Mouse (Mus musculus) MEL (cell line): ENCODE measurements around the gene Crat. TPM values are rescaled to one million over a fixed set of nuclear protein-coding genes. Genes with fewer than 3 reads are reported as not detected.

Experiments used
- DNase-seq: peaks from one replicate; pipeline ENCODE4 v3.0.0; 2011; ENCODE audit warnings: low read depth, low spot score
- H3K27ac ChIP-seq: 2 replicates; pipeline ENCODE4 v1.5.1; 2012; ENCODE audit warnings: low read depth, mild to moderate bottlenecking, control low read depth, low read length, moderate library complexity; ENCODE audit not compliant: control insufficient read depth
- H3K27me3 ChIP-seq, 2 experiments: fragments of 150-350 bp in 1 of 2; sonication (generic) in 1 of 2; 2 replicates each; pipeline ENCODE4 v1.6.1; 2012; ENCODE audit warnings: low read length in 2 of 2, mild to moderate bottlenecking in 2 of 2, improper control_type of control experiment in 1 of 2, moderate library complexity in 1 of 2; ENCODE audit not compliant: insufficient read depth in 2 of 2, control insufficient read depth in 1 of 2
- H3K36me3 ChIP-seq, 2 experiments: 2 replicates each; pipeline ENCODE4 v1.6.1; 2012 to 2014; ENCODE audit warnings: low read length in 2 of 2, improper control_type of control experiment in 1 of 2, inconsistent platforms in 1 of 2, mild to moderate bottlenecking in 1 of 2; ENCODE audit not compliant: insufficient read depth in 2 of 2, control insufficient read depth in 1 of 2
- H3K4me1 ChIP-seq, 2 experiments: fragments of 150-350 bp in 1 of 2; sonication (generic) in 1 of 2; 2 replicates each; pipeline ENCODE4 v1.6.1; 2012; ENCODE audit warnings: low read length in 2 of 2, improper control_type of control experiment in 1 of 2, mild to moderate bottlenecking in 1 of 2; ENCODE audit not compliant: insufficient read depth in 2 of 2, control insufficient read depth in 1 of 2
- H3K4me3 ChIP-seq, 2 experiments: fragments of 150-350 bp in 1 of 2; sonication (generic) in 1 of 2; 2 replicates each; pipeline ENCODE4 v1.5.1; 2012; ENCODE audit warnings: low read depth in 2 of 2, low read length in 2 of 2, mild to moderate bottlenecking in 2 of 2, moderate library complexity in 2 of 2, control low read depth in 1 of 2, improper control_type of control experiment in 1 of 2; ENCODE audit not compliant: control insufficient read depth in 1 of 2, insufficient read depth in 1 of 2
- H3K79me2 ChIP-seq: 2 replicates; pipeline ENCODE4 v1.6.1; 2012; ENCODE audit warnings: mild to moderate bottlenecking, low read length, moderate library complexity; ENCODE audit not compliant: control insufficient read depth, poor library complexity, insufficient read depth
- H3K9ac ChIP-seq: 2 replicates; pipeline ENCODE4 v1.6.1; 2012; ENCODE audit warnings: low read depth, mild to moderate bottlenecking, control low read depth, low read length, moderate library complexity; ENCODE audit not compliant: control insufficient read depth, poor library complexity, severe bottlenecking
- H3K9me3 ChIP-seq: fragments of 150-350 bp; sonication (generic); replicated peaks from 2 replicates; pipeline ENCODE4 v1.6.1; 2012; ENCODE audit warnings: mild to moderate bottlenecking, low read length, improper control_type of control experiment, moderate library complexity; ENCODE audit not compliant: insufficient read depth
- BHLHE40 ChIP-seq: IDR thresholded peaks from 2 replicates; pipeline ENCODE4 v1.6.1; 2012; ENCODE audit warnings: low read depth, mild to moderate bottlenecking, inconsistent platforms, low read length, improper control_type of control experiment, borderline replicate concordance
- CHD1 ChIP-seq: IDR thresholded peaks from 2 replicates; pipeline ENCODE4 v1.6.1; 2012; ENCODE audit warnings: low read depth, mild to moderate bottlenecking, inconsistent platforms, low read length, improper control_type of control experiment
- CHD2 ChIP-seq: IDR thresholded peaks from 2 replicates; pipeline ENCODE4 v1.6.1; 2011; ENCODE audit warnings: low read length, improper control_type of control experiment
- ELF1 ChIP-seq: IDR thresholded peaks from 2 replicates; pipeline ENCODE4 v1.6.1; 2014; ENCODE audit warnings: low read depth, mild to moderate bottlenecking, inconsistent platforms, low read length, improper control_type of control experiment, moderate library complexity
- EP300 ChIP-seq, 2 experiments: IDR thresholded peaks; 2 replicates each; pipeline ENCODE4 v1.6.1; 2011; ENCODE audit warnings: improper control_type of control experiment in 2 of 2, low read length in 2 of 2, low read depth in 1 of 2, mild to moderate bottlenecking in 1 of 2
- GABPA ChIP-seq: IDR thresholded peaks from 2 replicates; pipeline ENCODE4 v1.6.1; 2012; ENCODE audit warnings: low read depth, mild to moderate bottlenecking, inconsistent platforms, low read length, improper control_type of control experiment, moderate library complexity
- GATA1 ChIP-seq: IDR thresholded peaks from 2 replicates; pipeline ENCODE4 v1.6.1; 2011; ENCODE audit warnings: low read depth, low read length, improper control_type of control experiment
- HCFC1 ChIP-seq: IDR thresholded peaks from 2 replicates; pipeline ENCODE4 v1.6.1; 2012; ENCODE audit warnings: low read depth, mild to moderate bottlenecking, inconsistent platforms, low read length, improper control_type of control experiment, moderate library complexity
- JUND ChIP-seq: IDR thresholded peaks from 2 replicates; pipeline ENCODE4 v1.6.1; 2011; ENCODE audit warnings: low read depth, mild to moderate bottlenecking, improper control_type of control experiment, low read length
- MAFK ChIP-seq: IDR thresholded peaks from 2 replicates; pipeline ENCODE4 v1.6.1; 2011; ENCODE audit warnings: low read depth, mild to moderate bottlenecking, low read length, improper control_type of control experiment, borderline replicate concordance
- MAX ChIP-seq: IDR thresholded peaks from 2 replicates; pipeline ENCODE4 v1.6.1; 2011; ENCODE audit warnings: low read length, improper control_type of control experiment
- MXI1 ChIP-seq: IDR thresholded peaks from 2 replicates; pipeline ENCODE4 v1.6.1; 2011; ENCODE audit warnings: mild to moderate bottlenecking, low read depth, low read length, improper control_type of control experiment
- MYB ChIP-seq: IDR thresholded peaks from 2 replicates; pipeline ENCODE4 v1.6.1; 2011; ENCODE audit warnings: mild to moderate bottlenecking, low read depth, low read length, improper control_type of control experiment
- MYC ChIP-seq: IDR thresholded peaks from 2 replicates; pipeline ENCODE4 v1.6.1; 2011; ENCODE audit warnings: low read depth, mild to moderate bottlenecking, low read length, improper control_type of control experiment, moderate library complexity
- NELFE ChIP-seq: IDR thresholded peaks from 2 replicates; pipeline ENCODE4 v1.6.1; 2011; ENCODE audit warnings: low read depth, low read length, improper control_type of control experiment
- POLR2AphosphoS5 ChIP-seq: IDR thresholded peaks from 2 replicates; pipeline ENCODE4 v1.6.1; 2012; ENCODE audit warnings: low read depth, borderline replicate concordance, mild to moderate bottlenecking, inconsistent platforms, low read length, moderate library complexity, mixed read lengths
- RCOR1 ChIP-seq: IDR thresholded peaks from 2 replicates; pipeline ENCODE4 v1.6.1; 2012; ENCODE audit warnings: low read depth, mild to moderate bottlenecking, inconsistent platforms, low read length, improper control_type of control experiment
- TBP ChIP-seq: IDR thresholded peaks from 2 replicates; pipeline ENCODE4 v1.8.0; 2011; ENCODE audit warnings: low read depth, low read length, improper control_type of control experiment
- TCF12 ChIP-seq: IDR thresholded peaks from 2 replicates; pipeline ENCODE4 v1.6.1; 2014; ENCODE audit warnings: low read depth, mild to moderate bottlenecking, inconsistent platforms, low read length, improper control_type of control experiment, moderate library complexity
- ZKSCAN1 ChIP-seq: IDR thresholded peaks from 2 replicates; pipeline ENCODE4 v1.6.1; 2012; ENCODE audit warnings: low read depth, mild to moderate bottlenecking, inconsistent platforms, low read length, improper control_type of control experiment, moderate library complexity
- ZMIZ1 ChIP-seq: IDR thresholded peaks from 2 replicates; pipeline ENCODE4 v1.6.1; 2012; ENCODE audit warnings: low read depth, mild to moderate bottlenecking, inconsistent platforms, low read length, improper control_type of control experiment, moderate library complexity
- polyA plus RNA-seq, 2 experiments: library from polyadenylated mRNA; stranded (reverse) in 1 of 2; unstranded in 1 of 2; fragments of >175 nt in 1 of 2; fragments of >200 nt in 1 of 2; gene quantifications; 2 replicates each; pipeline versions ENCODE4 v1.2.1 to v1.2.4; 2012; ENCODE audit warnings: low replicate concordance in 2 of 2, low read depth in 1 of 2; ENCODE audit not compliant: insufficient read length in 2 of 2, insufficient read depth in 1 of 2, missing spikeins in 1 of 2
- total RNA-seq: library from RNA; depleted of rRNA; stranded (reverse); fragments of 300-350 nt; gene quantifications from 2 replicates; pipeline ENCODE4 v1.2.3, GENCODE M21; 2012

Crat gene
- total and polyA plus RNA-seq, 3 experiments = 22.0 to 93.9 TPM; not detected in 1

DNA sequence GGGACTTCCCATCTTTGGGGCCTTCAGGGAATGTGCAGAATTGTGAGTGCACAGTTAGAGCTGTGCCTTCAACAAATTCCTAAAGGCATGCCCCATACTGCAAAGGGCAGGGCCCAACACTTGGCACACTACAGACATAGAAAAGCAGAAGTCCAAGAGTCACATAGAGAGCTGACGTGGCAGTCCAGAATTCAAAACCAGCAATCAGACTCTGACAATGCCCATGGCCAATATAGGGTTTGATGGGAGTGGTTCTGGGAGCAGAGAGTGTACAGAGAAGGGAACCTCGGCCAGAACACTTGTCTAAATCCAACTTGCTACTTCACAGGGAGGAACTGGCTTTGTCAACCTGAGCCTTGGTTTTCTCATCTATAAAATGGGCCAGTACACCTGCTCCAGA lies 8.4 kb downstream of the Crat start:
- Histone ChIP-seq H3K27me3 (no peaks in the 10 kb centered on the region), H3K4me1 (no peaks in the 10 kb centered on the region), H3K4me3 (no peak overlapping the region), H3K9me3 (no peaks in the 10 kb centered on the region), H3K79me2 (no peaks in the 10 kb centered on the region), H3K36me3 (peaks cover 0 to 3% of the 10 kb centered on the region in 2 experiments; a peak in 2 of 4 replicates), H3K27ac (no peak overlapping the region), H3K9ac (no peak overlapping the region)
- DNase-seq = no peak
- TF ChIP-seq JUND (no peak), TBP (no peak)

DNA sequence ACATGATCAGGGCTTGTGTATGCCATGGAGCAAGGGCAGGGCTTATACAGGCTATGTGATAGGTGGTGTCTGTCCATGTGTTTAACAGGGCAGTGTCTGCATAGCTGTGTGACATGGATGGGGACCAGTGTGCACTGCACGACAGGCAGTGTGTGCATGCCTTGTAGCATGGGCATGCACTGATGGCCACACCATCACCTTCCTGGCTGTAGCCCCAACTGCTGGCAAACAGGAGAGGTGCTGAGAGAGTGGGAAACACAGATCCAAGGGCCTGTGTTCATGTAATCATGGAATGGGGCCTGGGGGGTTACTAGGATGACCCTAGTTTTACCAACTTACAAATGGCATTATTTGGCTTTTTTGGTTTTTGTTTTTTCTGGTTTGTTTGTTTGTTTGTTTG lies 11.7 kb downstream of the Crat start:
- peak; percentile 38; the same call in 1 of the 2 replicates for TF ChIP-seq POLR2AphosphoS5
- no peak for TF ChIP-seq CHD2
- TF ChIP-seq EP300 (IDR thresholded peaks at IDR 0.05; ENCODE audit: low read depth in 1 of 2, low read length in 2 of 2) = no peak
- TF ChIP-seq, all 39 proteins: peak for 1
- no peak overlapping the region for H3K9ac ChIP-seq
- no peaks in the 10 kb centered on the region for H3K9me3 ChIP-seq
- H3K4me3 ChIP-seq = no peak overlapping the region
- no peak for DNase-seq
- H3K27me3 ChIP-seq = no peaks in the 10 kb centered on the region
- no peaks in the 10 kb centered on the region for H3K79me2 ChIP-seq
- peaks cover 0 to 3% of the 10 kb centered on the region in 2 experiments; a peak in 2 of 4 replicates for H3K36me3 ChIP-seq
- no peak overlapping the region for H3K27ac ChIP-seq
- H3K4me1 ChIP-seq = no peaks in the 10 kb centered on the region

DNA sequence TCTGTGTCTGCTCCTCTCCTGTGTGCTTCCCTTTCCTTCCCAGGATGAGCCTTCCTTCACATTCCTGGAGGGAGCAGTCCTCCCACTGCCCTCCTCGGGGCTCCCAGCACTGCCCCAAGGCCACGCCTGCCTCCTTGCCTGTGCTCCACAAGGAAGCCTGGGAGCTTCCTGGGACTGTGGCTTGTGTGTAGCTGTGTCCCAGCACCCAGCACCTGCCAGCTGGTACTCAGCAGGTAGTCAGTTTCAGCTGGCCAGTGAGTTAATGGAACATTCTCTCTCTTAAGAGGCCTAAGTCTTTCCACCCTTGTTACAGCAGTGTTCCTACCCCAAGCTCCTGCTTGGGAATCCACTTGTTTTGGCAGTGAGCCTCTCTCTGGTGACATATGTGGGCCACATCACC lies 12.8 kb downstream of the Crat start:
- TF ChIP-seq MYB (no peak), ZKSCAN1 (no peak), MYC (no peak), TCF12 (no peak), CHD2 (no peak), BHLHE40 (no peak), TBP (no peak), MXI1 (no peak), CHD1 (no peak), GATA1 (no peak), MAX (no peak), POLR2AphosphoS5 (no peak), HCFC1 (no peak), NELFE (no peak), GABPA (no peak), ZMIZ1 (no peak), ELF1 (no peak), MAFK (no peak), RCOR1 (no peak)
- Histone ChIP-seq H3K27me3 (no peaks in the 10 kb centered on the region), H3K9me3 (no peaks in the 10 kb centered on the region), H3K79me2 (no peaks in the 10 kb centered on the region), H3K4me3 (no peak overlapping the region), H3K27ac (no peak overlapping the region), H3K4me1 (no peaks in the 10 kb centered on the region), H3K9ac (no peak overlapping the region), H3K36me3 (peaks cover 0 to 3% of the 10 kb centered on the region in 2 experiments; a peak in 2 of 4 replicates)
- DNase-seq = no peak
